Mouse (Mus musculus): Measurements from ENCODE around the gene Zswim8. TPM values are rescaled to one million over a fixed set of nuclear protein-coding genes. Genes with fewer than 3 reads are reported as not detected.
"Not testable (repeated sequence)": the region's sequence is repeated elsewhere in the genome, so short reads cannot be mapped to it uniquely, and the experiment has no call there.

The Zswim8 gene
- total RNA-seq, 2 experiments from 2014 or later, result 176 to 180 TPM

GRCm38 (mm10) chr14:20694884-20695760 is 12.2 kb upstream of the Zswim8 start, which contains the start of gene Fut11:
Fut11 (plus strand) TSS chr14:20694968.
- TF ChIP-seq CTCF (IDR thresholded peaks at IDR 0.05), result no peak

GRCm38 (mm10) chr14:20695761-20696520 is 11.4 kb upstream of the Zswim8 start:
- TF ChIP-seq CTCF (IDR thresholded peaks at IDR 0.05), result no peak
- no peak for DNase-seq (ENCODE audit: extremely low spot score in 1 of 2, low spot score in 2 of 2)
- peak overlapping the region; percentile 99 for H3K4me3 ChIP-seq
- H3K27ac ChIP-seq, result peak overlapping the region; percentile 99
- intact Hi-C loops (cut with DNase I), result no loop called here

More at GRCm38 (mm10) chr14:20694884-20695760, 12.2 kb upstream of the Zswim8 start, which contains the start of gene Fut11:
- peak within 1 kb of the TSS; percentile 99 for H3K27ac ChIP-seq
- peak; percentile 81 to 84 for DNase-seq (ENCODE audit: extremely low spot score in 1 of 2, low spot score in 2 of 2)
- intact Hi-C loops (cut with DNase I), result no loop called here
- peak within 1 kb of the TSS; percentile 99 for H3K4me3 ChIP-seq

GRCm38 (mm10) chr14:20696986-20697385 is 10.4 kb upstream of the Zswim8 start:
- intact Hi-C loops (cut with DNase I), result no loop called here
- H3K4me3 ChIP-seq, result peak overlapping the region; percentile 99
- peak overlapping the region; percentile 59 for H3K27ac ChIP-seq
- peak; percentile 48 to 55 for DNase-seq (ENCODE audit: extremely low spot score in 1 of 2, low spot score in 2 of 2)
- TF ChIP-seq CTCF (IDR thresholded peaks at IDR 0.05), result peak; percentile 57

- no peak for TF ChIP-seq CTCF (IDR thresholded peaks at IDR 0.05)
- DNase-seq (ENCODE audit: extremely low spot score in 1 of 2, low spot score in 2 of 2), result no peak
- intact Hi-C loops (cut with DNase I), result no loop called here
- no peak overlapping the region for H3K27ac ChIP-seq
- peak overlapping the region; percentile 99 for H3K4me3 ChIP-seq
These were observed 8.8 kb upstream of the Zswim8 start for GRCm38 (mm10) chr14:20698515-20698914.

GRCm38 (mm10) chr14:20700362-20700761 is 7.0 kb upstream of the Zswim8 start:
- intact Hi-C loops (cut with DNase I), result no loop called here
- DNase-seq (ENCODE audit: extremely low spot score in 1 of 2, low spot score in 2 of 2), result no peak
- H3K4me3 ChIP-seq, result no peak overlapping the region
- TF ChIP-seq CTCF (IDR thresholded peaks at IDR 0.05), result no peak
- no peak overlapping the region for H3K27ac ChIP-seq

- DNase-seq (ENCODE audit: extremely low spot score in 1 of 2, low spot score in 2 of 2), result no peak
- H3K4me3 ChIP-seq, result peak overlapping the region; percentile 90
These were observed 5.8 kb upstream of the Zswim8 start for GRCm38 (mm10) chr14:20701554-20701953.

GRCm38 (mm10) chr14:20702096-20702740 is 5.1 kb upstream of the Zswim8 start:
- TF ChIP-seq CTCF (IDR thresholded peaks at IDR 0.05), result no peak
- H3K27ac ChIP-seq, result peak overlapping the region; percentile 91
- intact Hi-C loops (cut with DNase I), result no loop called here
- DNase-seq (ENCODE audit: extremely low spot score in 1 of 2, low spot score in 2 of 2), result no peak
- H3K4me3 ChIP-seq, result peak overlapping the region; percentile 90

More at GRCm38 (mm10) chr14:20701554-20701953, 5.8 kb upstream of the Zswim8 start:
- TF ChIP-seq CTCF (IDR thresholded peaks at IDR 0.05), result no peak
- H3K27ac ChIP-seq, result no peak overlapping the region; the same call in 1 of the 2 replicates
- intact Hi-C loops (cut with DNase I), result no loop called here

- Histone ChIP-seq H3K27ac (peak within 1 kb of the TSS; percentile 91), H3K4me3 (peak within 1 kb of the TSS; percentile 90)
- no peak for TF ChIP-seq CTCF (IDR thresholded peaks at IDR 0.05)
- peak; percentile 91 to 93 for DNase-seq (ENCODE audit: extremely low spot score in 1 of 2, low spot score in 2 of 2)
- intact Hi-C loops (cut with DNase I), result no loop called here
These were observed 4.5 kb upstream of the Zswim8 start, which contains the start of gene Chchd1 for GRCm38 (mm10) chr14:20702741-20703381. Chchd1 (plus strand) TSS chr14:20703006.

- H3K4me3 ChIP-seq, result peak overlapping the region; percentile 90
- peak overlapping the region; percentile 91; the same call in 1 of the 2 replicates for H3K27ac ChIP-seq
- intact Hi-C loops (cut with DNase I); DNase-seq (ENCODE audit: extremely low spot score in 1 of 2, low spot score in 2 of 2): not testable (repeated sequence)
These were observed 3.9 kb upstream of the Zswim8 start for GRCm38 (mm10) chr14:20703461-20703860.

- Histone ChIP-seq H3K4me3 (peak overlapping the region; percentile 74), H3K27ac (peak overlapping the region; percentile 98)
- no peak for TF ChIP-seq CTCF (IDR thresholded peaks at IDR 0.05)
- DNase-seq (ENCODE audit: extremely low spot score in 1 of 2, low spot score in 2 of 2), result no peak
- intact Hi-C loops (cut with DNase I), result no loop called here
These were observed 887 bp downstream of the Zswim8 start for GRCm38 (mm10) chr14:20708239-20708638.

- intact Hi-C loops (cut with DNase I), result no loop called here
- DNase-seq (ENCODE audit: extremely low spot score in 1 of 2, low spot score in 2 of 2), result no peak
- Histone ChIP-seq H3K4me3 (no peak overlapping the region), H3K27ac (no peak overlapping the region)
- TF ChIP-seq CTCF (IDR thresholded peaks at IDR 0.05), result no peak
These were observed 6.5 kb downstream of the Zswim8 start for GRCm38 (mm10) chr14:20713832-20714231.

Data from left cerebral cortex, adult 2 months (tissue).